Mouse (Mus musculus): Measurements from ENCODE around the gene A330070K13Rik. TPM values are rescaled to one million over a fixed set of nuclear protein-coding genes. Genes with fewer than 3 reads are reported as not detected.

A330070K13Rik gene
- polyA plus RNA-seq, 1 experiment from 2014 or later = not detected

- 86% methylated on average over 15 of the region's 15 CpGs for WGBS (ENCODE audit: insufficient replicate concordance)
- H3K36me3 ChIP-seq (ENCODE audit: control insufficient read depth, insufficient read depth) = peaks cover 3% of the 10 kb centered on the region; the same call in 1 of the 2 replicates
- no peaks in the 10 kb centered on the region for H3K4me1 ChIP-seq (ENCODE audit: control insufficient read depth, low read depth, low read length)
Measured at GRCm38 (mm10) chr5:130340656-130341055, 43.8 kb downstream of the A330070K13Rik start.

DNA sequence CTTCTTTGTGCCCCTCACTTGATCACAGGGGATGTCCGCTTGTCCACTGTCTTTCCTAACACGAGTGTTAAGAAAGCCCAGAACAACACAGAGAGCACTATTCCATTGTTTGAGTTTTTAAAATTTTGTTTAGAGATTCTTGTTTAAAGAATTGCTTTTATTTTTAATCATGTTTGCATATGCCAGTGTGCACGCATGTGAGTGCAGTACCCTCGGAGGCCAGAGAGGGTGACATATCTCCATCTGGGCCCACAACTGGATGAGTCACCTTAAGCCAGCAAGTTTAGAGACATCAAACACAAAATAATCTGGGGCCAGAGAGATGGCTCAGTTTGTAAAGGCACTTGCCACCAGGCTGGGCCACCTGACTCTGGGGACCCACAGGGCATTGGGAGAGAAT lies 49.0 kb downstream of the A330070K13Rik start:
- ATAC-seq (ENCODE audit: low read depth) = no peak
- no peaks in the 10 kb centered on the region for H3K4me1 ChIP-seq (ENCODE audit: control insufficient read depth, low read depth, low read length)
- no peak overlapping the region for H3K9ac ChIP-seq (ENCODE audit: low read depth, low read length)
- 86% methylated on average over 4 of the region's 4 CpGs for WGBS (ENCODE audit: insufficient replicate concordance)
- no peak overlapping the region for H3K4me2 ChIP-seq (ENCODE audit: low read depth, low read length)
- H3K36me3 ChIP-seq (ENCODE audit: control insufficient read depth, insufficient read depth) = peaks cover 8% of the 10 kb centered on the region
- no peak overlapping the region for H3K27ac ChIP-seq (ENCODE audit: low read length)
- H3K9me3 ChIP-seq (replicated peaks; ENCODE audit: control insufficient read depth, low read length) = no peaks in the 10 kb centered on the region
- H3K4me3 ChIP-seq (ENCODE audit: low read depth, low read length) = no peak overlapping the region
- no peaks in the 10 kb centered on the region for H3K27me3 ChIP-seq (ENCODE audit: control insufficient read depth, insufficient read depth, low read depth, low read length)

More at GRCm38 (mm10) chr5:130340656-130341055, 43.8 kb downstream of the A330070K13Rik start:
- Histone ChIP-seq H3K27ac (ENCODE audit: low read length) (no peak overlapping the region), H3K27me3 (ENCODE audit: control insufficient read depth, insufficient read depth, low read depth, low read length) (no peaks in the 10 kb centered on the region), H3K9ac (ENCODE audit: low read depth, low read length) (no peak overlapping the region), H3K4me3 (ENCODE audit: low read depth, low read length) (no peak overlapping the region), H3K4me2 (ENCODE audit: low read depth, low read length) (no peak overlapping the region), H3K9me3 (replicated peaks; ENCODE audit: control insufficient read depth, low read length) (no peaks in the 10 kb centered on the region)
- ATAC-seq (ENCODE audit: low read depth) = no peak

- 79% methylated on average over 11 of the region's 11 CpGs for WGBS (ENCODE audit: insufficient replicate concordance)
- no peak overlapping the region for H3K27ac ChIP-seq (ENCODE audit: low read length)
- peaks cover 8% of the 10 kb centered on the region for H3K36me3 ChIP-seq (ENCODE audit: control insufficient read depth, insufficient read depth)
- H3K4me1 ChIP-seq (ENCODE audit: control insufficient read depth, low read depth, low read length) = no peaks in the 10 kb centered on the region
- no peaks in the 10 kb centered on the region for H3K27me3 ChIP-seq (ENCODE audit: control insufficient read depth, insufficient read depth, low read depth, low read length)
- no peak overlapping the region for H3K4me2 ChIP-seq (ENCODE audit: low read depth, low read length)
- H3K4me3 ChIP-seq (ENCODE audit: low read depth, low read length) = no peak overlapping the region
- no peaks in the 10 kb centered on the region for H3K9me3 ChIP-seq (replicated peaks; ENCODE audit: control insufficient read depth, low read length)
- ATAC-seq (ENCODE audit: low read depth) = no peak
- H3K9ac ChIP-seq (ENCODE audit: low read depth, low read length) = no peak overlapping the region
Measured at GRCm38 (mm10) chr5:130333971-130334370, 50.5 kb downstream of the A330070K13Rik start.

DNA sequence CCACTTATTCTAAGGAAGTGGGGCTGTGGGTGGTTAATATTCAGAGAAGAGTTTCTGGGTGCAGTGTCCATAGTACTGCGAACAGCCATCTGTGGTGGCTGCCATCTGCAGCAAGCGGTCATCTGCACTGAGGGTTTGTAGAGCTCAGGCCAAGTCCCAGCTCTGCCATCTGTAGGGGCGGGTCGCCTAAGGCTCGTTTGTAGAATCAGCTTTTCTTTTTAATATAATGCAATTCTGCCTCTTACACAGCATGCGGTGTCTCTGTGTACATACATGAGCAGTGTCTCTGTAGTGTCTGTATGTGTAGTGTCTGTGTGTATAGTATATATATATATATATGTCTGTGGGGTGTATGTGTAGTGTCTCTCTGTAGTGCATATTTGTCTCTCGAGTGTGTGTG lies 50.9 kb downstream of the A330070K13Rik start:
- Histone ChIP-seq H3K9me3 (replicated peaks; ENCODE audit: control insufficient read depth, low read length) (no peaks in the 10 kb centered on the region), H3K27me3 (ENCODE audit: control insufficient read depth, insufficient read depth, low read depth, low read length) (no peaks in the 10 kb centered on the region), H3K9ac (ENCODE audit: low read depth, low read length) (no peak overlapping the region), H3K4me1 (ENCODE audit: control insufficient read depth, low read depth, low read length) (no peaks in the 10 kb centered on the region), H3K4me2 (ENCODE audit: low read depth, low read length) (no peak overlapping the region), H3K4me3 (ENCODE audit: low read depth, low read length) (no peak overlapping the region), H3K27ac (ENCODE audit: low read length) (no peak overlapping the region), H3K36me3 (ENCODE audit: control insufficient read depth, insufficient read depth) (peaks cover 8% of the 10 kb centered on the region)
- ATAC-seq (ENCODE audit: low read depth) = no peak
- WGBS (ENCODE audit: insufficient replicate concordance) = 83% methylated on average over 7 of the region's 7 CpGs

DNA sequence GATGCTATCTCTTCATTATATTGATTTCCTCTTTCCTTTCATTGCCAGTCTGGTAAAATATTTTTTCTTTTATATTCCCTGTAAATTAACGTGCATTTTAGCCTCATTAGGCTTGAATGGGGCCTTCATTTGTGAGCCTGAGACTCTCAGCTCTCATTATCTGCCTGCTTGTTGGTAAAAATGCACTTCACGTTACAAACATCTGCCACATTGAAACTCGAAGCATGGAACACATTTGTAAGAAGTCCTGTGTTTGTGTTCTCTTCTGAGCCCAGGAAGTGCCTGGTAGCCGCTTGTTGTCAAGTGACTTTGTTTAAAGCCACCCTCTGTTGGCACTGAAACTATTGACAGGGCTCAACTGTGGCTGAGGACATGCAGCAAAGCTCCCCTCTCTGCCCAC lies 53.2 kb downstream of the A330070K13Rik start:
- H3K4me2 ChIP-seq (ENCODE audit: low read depth, low read length) = no peak overlapping the region
- H3K4me1 ChIP-seq (ENCODE audit: control insufficient read depth, low read depth, low read length) = no peaks in the 10 kb centered on the region
- 62% methylated on average over 4 of the region's 4 CpGs for WGBS (ENCODE audit: insufficient replicate concordance)
- ATAC-seq (ENCODE audit: low read depth) = no peak
- H3K9ac ChIP-seq (ENCODE audit: low read depth, low read length) = no peak overlapping the region
- no peaks in the 10 kb centered on the region for H3K9me3 ChIP-seq (replicated peaks; ENCODE audit: control insufficient read depth, low read length)
- H3K27me3 ChIP-seq (ENCODE audit: control insufficient read depth, insufficient read depth, low read depth, low read length) = no peaks in the 10 kb centered on the region
- H3K27ac ChIP-seq (ENCODE audit: low read length) = no peak overlapping the region
- H3K36me3 ChIP-seq (ENCODE audit: control insufficient read depth, insufficient read depth) = peaks cover 8% of the 10 kb centered on the region
- no peak overlapping the region for H3K4me3 ChIP-seq (ENCODE audit: low read depth, low read length)

DNA sequence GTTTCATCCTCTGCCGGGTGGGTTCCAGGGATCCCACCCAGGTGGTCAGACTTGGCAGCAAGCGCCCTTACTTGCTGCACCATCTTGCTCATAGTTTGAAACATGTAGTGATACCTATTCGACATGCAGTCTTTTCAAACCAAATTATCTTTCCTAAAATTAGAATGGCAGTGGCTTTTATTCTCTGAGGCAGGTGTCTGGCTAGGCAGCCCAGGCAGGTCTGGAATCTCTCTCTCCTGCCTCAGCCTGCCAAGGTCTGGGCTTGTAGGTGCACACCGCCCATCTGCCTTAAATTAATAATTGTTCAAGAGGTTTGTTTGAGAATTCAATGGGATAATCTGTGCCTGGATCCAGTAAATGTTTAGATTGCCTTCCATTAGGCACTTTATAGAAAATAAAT lies 53.6 kb downstream of the A330070K13Rik start:
- Histone ChIP-seq H3K4me3 (ENCODE audit: low read depth, low read length) (no peak overlapping the region), H3K4me1 (ENCODE audit: control insufficient read depth, low read depth, low read length) (no peaks in the 10 kb centered on the region), H3K36me3 (ENCODE audit: control insufficient read depth, insufficient read depth) (peaks cover 8% of the 10 kb centered on the region), H3K4me2 (ENCODE audit: low read depth, low read length) (no peak overlapping the region), H3K27ac (ENCODE audit: low read length) (no peak overlapping the region), H3K9ac (ENCODE audit: low read depth, low read length) (no peak overlapping the region), H3K27me3 (ENCODE audit: control insufficient read depth, insufficient read depth, low read depth, low read length) (no peaks in the 10 kb centered on the region), H3K9me3 (replicated peaks; ENCODE audit: control insufficient read depth, low read length) (no peaks in the 10 kb centered on the region)
- ATAC-seq (ENCODE audit: low read depth) = no peak
- 75% methylated on average over 4 of the region's 4 CpGs for WGBS (ENCODE audit: insufficient replicate concordance)

- no peak overlapping the region for H3K4me2 ChIP-seq (ENCODE audit: low read depth, low read length)
- no peak for ATAC-seq (ENCODE audit: low read depth)
- no peaks in the 10 kb centered on the region for H3K9me3 ChIP-seq (replicated peaks; ENCODE audit: control insufficient read depth, low read length)
- H3K9ac ChIP-seq (ENCODE audit: low read depth, low read length) = no peak overlapping the region
- WGBS (ENCODE audit: insufficient replicate concordance) = 47% methylated on average over 2 of the region's 2 CpGs
- no peak overlapping the region for H3K4me3 ChIP-seq (ENCODE audit: low read depth, low read length)
- H3K4me1 ChIP-seq (ENCODE audit: control insufficient read depth, low read depth, low read length) = no peaks in the 10 kb centered on the region
- H3K27me3 ChIP-seq (ENCODE audit: control insufficient read depth, insufficient read depth, low read depth, low read length) = no peaks in the 10 kb centered on the region
- H3K27ac ChIP-seq (ENCODE audit: low read length) = no peak overlapping the region
- no peaks in the 10 kb centered on the region; the same call in none of the 2 replicates for H3K36me3 ChIP-seq (ENCODE audit: control insufficient read depth, insufficient read depth)
Measured at GRCm38 (mm10) chr5:130329889-130330288, 54.5 kb downstream of the A330070K13Rik start.

Other genes starting within 250 kb of the A330070K13Rik start
- gene Kctd7, start 239.8 kb downstream of the A330070K13Rik start, polyA plus RNA-seq (2015; fragmentation: Nextera tagmentation; extraction: Ambion mirVana) = 5.7 and 7.0 TPM in 2 replicates
- 20.9 and 23.1 TPM in 2 replicates for gene Rabgef1, start 212.8 kb downstream of the A330070K13Rik start, polyA plus RNA-seq (2015; fragmentation: Nextera tagmentation; extraction: Ambion mirVana)
- gene Tmem248, start 167.6 kb downstream of the A330070K13Rik start, polyA plus RNA-seq (2015; fragmentation: Nextera tagmentation; extraction: Ambion mirVana) = 21.8 and 24.0 TPM in 2 replicates
- gene Sbds, start 129.1 kb downstream of the A330070K13Rik start, polyA plus RNA-seq (2015; fragmentation: Nextera tagmentation; extraction: Ambion mirVana) = 45.6 and 50.8 TPM in 2 replicates
- gene Tyw1, start 129.0 kb downstream of the A330070K13Rik start, polyA plus RNA-seq (2015; fragmentation: Nextera tagmentation; extraction: Ambion mirVana) = 9.5 and 10.3 TPM in 2 replicates
- gene Caln1, start 15.2 kb downstream of the A330070K13Rik start, polyA plus RNA-seq (2015; fragmentation: Nextera tagmentation; extraction: Ambion mirVana) = not detected in 2 replicates

All from liver, embryonic 16.5 days (tissue).